12 mouse cellular contexts compared by ENCODE assay signal in genomic region chr4:119845596-119846161, GRCm38 (mm10).
"Had no signal": no experiment of that assay in that cellular context is flagged by ENCODE, and none has a peak within 500 bp of the region (broad histone marks: within the 10 kb centered on the region; RNA-seq: fewer than 3 reads in every experiment).

No protein-coding gene starts in this region.

- H3K27me3 ChIP-seq: liver, embryonic 15.5 days; midbrain, embryonic 12.5 days had no signal

- H3K36me3 ChIP-seq: limb, embryonic 10.5 days; liver, embryonic 15.5 days; midbrain, embryonic 12.5 days had no signal

- H3K4me2 ChIP-seq: liver, embryonic 11.5 days; liver, embryonic 15.5 days; midbrain, embryonic 12.5 days had no signal

- H3K9me3 ChIP-seq: limb, embryonic 10.5 days; liver, embryonic 15.5 days; midbrain, embryonic 12.5 days had no signal

- DNase-seq: kidney, adult 8-10 months; kidney, postnatal 4 days; lung, adult 2 months; lung, postnatal 36 days; right cerebral cortex, postnatal 4 days; spleen, adult 18-20 months; thymus, postnatal 4 days had no signal

- H3K9ac ChIP-seq: liver, embryonic 15.5 days; midbrain, embryonic 12.5 days had no signal

- H3K27ac ChIP-seq: left cerebral cortex, adult 2 months; limb, embryonic 10.5 days; liver, embryonic 15.5 days; midbrain, embryonic 12.5 days had no signal

- H3K4me3 ChIP-seq: left cerebral cortex, adult 2 months; limb, embryonic 10.5 days; liver, embryonic 15.5 days; midbrain, embryonic 12.5 days had no signal

- H3K4me1 ChIP-seq: liver, embryonic 15.5 days; midbrain, embryonic 12.5 days had no signal
